Mouse (Mus musculus) heart, adult 2 months (tissue): ENCODE results near the gene Pigg. TPM values are rescaled to one million over a fixed set of nuclear protein-coding genes. Genes with fewer than 3 reads are reported as not detected.

Source experiments
- DNase-seq, 2 experiments: peaks; one replicate each; pipeline ENCODE4 v3.0.0; 2021
- H3K27ac ChIP-seq: fragments of 200-600 bp; 2 replicates; pipeline ENCODE4 v1.8.1; 2022
- H3K27me3 ChIP-seq: fragments of 200-500 bp; 2 replicates; pipeline ENCODE4 v1.6.1; 2012; ENCODE audit warnings: mild to moderate bottlenecking, low read length, inconsistent platforms, mixed read lengths; ENCODE audit not compliant: control insufficient read depth, insufficient read depth
- H3K36me3 ChIP-seq: fragments of 200-500 bp; 2 replicates; pipeline ENCODE4 v1.6.1; 2012; ENCODE audit warnings: low read length, inconsistent platforms; ENCODE audit not compliant: control insufficient read depth, insufficient read depth
- H3K4me1 ChIP-seq: fragments of 200-500 bp; 2 replicates; pipeline ENCODE4 v1.6.1; 2011; ENCODE audit warnings: low read length; ENCODE audit not compliant: control insufficient read depth, insufficient read depth
- H3K4me3 ChIP-seq: fragments of 200-600 bp; 2 replicates; pipeline ENCODE4 v1.8.1; 2022
- H3K79me2 ChIP-seq: fragments of 200-500 bp; replicated peaks from 2 replicates; pipeline ENCODE4 v1.6.1; 2012; ENCODE audit warnings: mild to moderate bottlenecking, inconsistent platforms, low read length, moderate library complexity, mixed read lengths; ENCODE audit not compliant: control insufficient read depth, insufficient read depth
- H3K9ac ChIP-seq: fragments of 200-500 bp; 2 replicates; pipeline ENCODE4 v1.6.1; 2012; ENCODE audit warnings: low read depth, mild to moderate bottlenecking, control low read depth, inconsistent platforms, low read length, mixed read lengths
- CTCF ChIP-seq: fragments of 200-600 bp; IDR thresholded peaks from 2 replicates; pipeline ENCODE4 v1.8.1; 2022; ENCODE audit warnings: antibody characterized with exemption, mild to moderate bottlenecking, moderate library complexity
- EP300 ChIP-seq: fragments of 200-500 bp; IDR thresholded peaks from 2 replicates; pipeline ENCODE4 v1.6.1; 2011; ENCODE audit warnings: low read depth, low read length, control low read depth; ENCODE audit not compliant: insufficient read depth
- POLR2A ChIP-seq: fragments of 200-500 bp; IDR thresholded peaks from 2 replicates; pipeline ENCODE4 v1.6.1; 2011; ENCODE audit warnings: mild to moderate bottlenecking, low read depth, low read length, control low read depth; ENCODE audit not compliant: insufficient read depth
- WGBS: fragments of 180-500 bp; shearing (Covaris S2); methylation state at CpG from one replicate; pipeline ENCODE4 v1.1.7; 2018; 5-methylcytosine and 5-hydroxymethylcytosine counted together
- intact Hi-C: fragments of 180-260 bp; cut with DNase I; formaldehyde crosslinking; loops from one replicate; pipeline ENCODE4 v1.15.1; 2025
- polyA plus RNA-seq: library from polyadenylated mRNA; depleted of rRNA; stranded (reverse); fragments of >200 nt; gene quantifications from 2 replicates; pipeline ENCODE4 v1.2.3, GENCODE M21; 2012
- total RNA-seq, 2 experiments: library from RNA; stranded (reverse); gene quantifications; 2 replicates each; pipeline ENCODE4 v1.2.3; 2021

Gene Pigg
- total and polyA plus RNA-seq, 3 experiments, result 5.9 to 10.4 (median 10.0) TPM

DNA sequence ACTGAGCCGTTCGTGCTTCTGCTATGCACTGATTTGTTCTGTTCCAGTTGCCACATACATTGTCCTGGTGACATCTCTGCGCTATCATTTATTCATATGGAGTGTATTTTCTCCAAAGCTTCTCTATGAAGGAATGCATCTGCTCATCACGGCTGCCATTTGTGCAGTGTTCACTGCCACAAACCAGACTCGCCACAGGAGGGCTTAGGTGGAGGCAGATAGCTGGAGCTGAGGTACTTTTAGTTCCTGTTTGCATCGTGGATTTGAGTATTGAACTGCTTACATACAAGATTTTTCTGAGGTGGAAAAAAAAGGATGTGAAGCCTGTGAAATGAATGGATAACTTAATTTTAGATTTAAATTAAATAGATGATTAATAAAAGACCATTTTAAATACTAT lies 35.4 kb downstream of the Pigg start:
- DNase-seq, result no peak
- Histone ChIP-seq H3K36me3 (no peaks in the 10 kb centered on the region), H3K9ac (no peak overlapping the region), H3K4me3 (no peak overlapping the region), H3K27me3 (no peaks in the 10 kb centered on the region), H3K27ac (no peak overlapping the region), H3K79me2 (no peaks in the 10 kb centered on the region), H3K4me1 (no peaks in the 10 kb centered on the region)
- TF ChIP-seq CTCF (no peak), EP300 (no peak), POLR2A (no peak)
- intact Hi-C loops, result no loop called here
- WGBS, result 80% methylated on average over 6 of the region's 6 CpGs

DNA sequence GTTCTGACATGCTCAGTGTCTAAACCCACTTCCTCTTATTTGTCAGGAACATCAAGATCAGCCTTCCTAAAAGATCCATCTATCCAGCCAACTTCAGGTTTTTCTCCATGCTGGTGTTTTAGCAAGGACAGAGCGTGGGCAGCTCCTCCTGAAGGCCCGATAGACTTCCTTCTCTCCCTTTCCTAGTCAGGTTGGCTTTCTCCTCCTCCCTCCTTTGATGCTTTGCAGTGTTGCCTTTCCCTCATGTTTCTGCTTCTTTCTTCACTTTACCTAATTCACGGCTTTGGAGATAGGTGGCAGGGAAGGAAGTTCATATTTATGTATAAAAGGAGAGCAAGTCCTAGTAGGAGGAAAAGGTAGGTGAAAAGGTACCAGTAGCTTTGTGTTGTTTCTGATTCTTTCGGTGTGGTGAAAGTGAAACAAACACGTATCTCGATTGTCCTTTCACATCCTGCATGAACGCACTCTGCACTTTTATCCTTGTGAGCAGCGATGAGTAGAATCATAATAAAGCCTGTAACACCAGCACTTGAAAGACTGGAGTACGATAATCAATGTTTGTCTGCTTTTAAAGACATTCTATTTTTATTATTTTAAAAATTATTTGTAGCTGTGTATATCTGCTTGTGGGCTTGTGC lies 37.2 kb downstream of the Pigg start:
- DNase-seq, result no peak
- Histone ChIP-seq H3K79me2 (no peaks in the 10 kb centered on the region), H3K9ac (no peak overlapping the region), H3K4me1 (no peaks in the 10 kb centered on the region), H3K36me3 (no peaks in the 10 kb centered on the region), H3K27ac (no peak overlapping the region), H3K4me3 (no peak overlapping the region), H3K27me3 (no peaks in the 10 kb centered on the region)
- 95% methylated on average over 9 of the region's 9 CpGs for WGBS
- intact Hi-C loops, result no loop called here
- TF ChIP-seq EP300, result no peak

DNA sequence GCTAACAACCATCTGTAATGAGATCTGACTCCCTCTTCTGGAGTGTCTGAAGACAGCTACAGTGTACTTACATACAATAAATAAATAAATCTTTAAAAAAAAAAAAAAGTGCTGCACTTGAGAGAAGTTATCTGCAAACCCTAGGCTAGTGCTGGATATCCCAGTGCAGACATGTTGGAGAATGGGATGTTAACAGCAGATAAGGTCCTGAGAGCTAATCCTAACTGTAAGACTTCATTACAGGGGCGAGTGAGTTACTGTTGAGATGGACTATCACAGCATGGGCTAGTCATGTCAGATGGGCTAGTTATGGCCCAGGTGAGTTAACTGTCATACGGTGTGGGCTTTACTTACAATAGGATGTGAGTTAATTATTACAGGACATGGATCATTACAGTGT lies 41.6 kb downstream of the Pigg start:
- Histone ChIP-seq H3K9ac (no peak overlapping the region), H3K27me3 (no peaks in the 10 kb centered on the region), H3K4me1 (no peaks in the 10 kb centered on the region), H3K27ac (no peak overlapping the region), H3K36me3 (no peaks in the 10 kb centered on the region), H3K79me2 (no peaks in the 10 kb centered on the region), H3K4me3 (no peak overlapping the region)
- 76% methylated on average over 2 of the region's 2 CpGs for WGBS
- no peak for DNase-seq
- TF ChIP-seq EP300 (no peak), POLR2A (no peak), CTCF (no peak)
- intact Hi-C loops, result no loop called here

DNA sequence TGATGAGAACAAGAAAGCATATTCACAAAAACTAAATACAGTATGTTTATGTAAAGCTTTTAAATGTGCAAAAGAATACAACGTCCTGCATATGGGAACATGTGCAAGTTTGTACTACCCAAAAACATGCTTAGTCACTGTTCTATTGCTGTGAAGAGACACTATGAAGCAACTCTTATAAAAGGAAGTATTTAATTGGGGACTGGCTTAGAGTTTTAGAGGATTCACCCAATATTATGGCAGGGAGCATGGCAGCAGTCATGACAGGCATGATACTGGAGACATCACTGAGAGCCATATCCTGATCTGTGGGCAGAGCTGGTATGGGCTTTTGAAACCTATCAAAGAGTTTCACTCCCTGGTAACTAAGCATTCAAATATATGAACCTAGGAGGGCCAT lies 45.5 kb downstream of the Pigg start:
- no peaks in the 10 kb centered on the region for H3K36me3 ChIP-seq
- H3K4me1 ChIP-seq, result no peaks in the 10 kb centered on the region
- 93% methylated on average over 1 of the region's 1 CpGs for WGBS
- intact Hi-C loops, result no loop called here
- no peak overlapping the region for H3K9ac ChIP-seq
- no peaks in the 10 kb centered on the region for H3K79me2 ChIP-seq
- no peaks in the 10 kb centered on the region for H3K27me3 ChIP-seq
- TF ChIP-seq POLR2A (no peak), EP300 (no peak), CTCF (no peak)
- no peak overlapping the region for H3K27ac ChIP-seq
- H3K4me3 ChIP-seq, result no peak overlapping the region
- no peak for DNase-seq

DNA sequence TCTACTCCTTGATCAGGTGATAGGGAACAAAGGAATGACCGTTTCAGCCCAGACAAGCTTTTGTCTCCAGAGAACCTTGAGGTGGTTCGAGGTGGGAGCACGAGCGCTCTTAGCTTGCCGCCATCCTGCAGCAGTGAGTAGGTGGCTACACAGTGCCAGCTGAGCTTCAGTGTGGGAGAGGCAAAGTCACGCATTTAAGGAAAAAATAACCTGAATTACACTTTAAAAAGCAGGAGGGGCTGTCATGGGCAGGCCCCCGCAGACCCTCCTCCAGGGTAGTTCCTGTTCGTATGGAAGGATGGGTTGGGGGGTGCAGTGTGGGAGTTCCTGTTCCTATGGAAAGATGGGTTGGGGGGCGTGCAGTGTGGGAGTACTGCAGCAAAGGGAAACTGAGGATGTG lies 47.1 kb downstream of the Pigg start:
- Histone ChIP-seq H3K4me3 (no peak overlapping the region), H3K4me1 (no peaks in the 10 kb centered on the region), H3K36me3 (no peaks in the 10 kb centered on the region), H3K27ac (no peak overlapping the region), H3K79me2 (no peaks in the 10 kb centered on the region), H3K9ac (no peak overlapping the region), H3K27me3 (no peaks in the 10 kb centered on the region)
- TF ChIP-seq CTCF (no peak), POLR2A (no peak), EP300 (no peak)
- intact Hi-C loops, result no loop called here
- 82% methylated on average over 9 of the region's 9 CpGs for WGBS
- DNase-seq, result no peak

DNA sequence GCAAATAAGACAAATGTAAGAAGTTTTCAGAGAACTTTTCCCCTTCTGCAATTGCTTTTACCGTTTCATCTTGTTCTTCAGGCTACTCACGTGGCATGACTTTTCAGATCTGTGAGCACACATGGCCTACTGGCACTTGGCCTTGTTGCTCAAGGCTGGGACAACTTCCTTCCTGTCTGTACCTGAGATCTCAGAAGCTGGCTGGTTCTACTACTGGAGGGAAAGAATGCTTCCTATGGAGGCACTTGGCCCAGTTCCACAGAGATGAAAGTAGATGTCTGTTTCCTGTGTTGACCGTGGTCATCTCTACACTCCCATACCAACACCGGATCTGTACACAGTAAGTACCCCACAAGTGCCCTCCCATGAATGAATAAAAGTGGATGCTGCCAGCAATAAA lies 47.8 kb downstream of the Pigg start:
- Histone ChIP-seq H3K27me3 (no peaks in the 10 kb centered on the region), H3K4me3 (no peak overlapping the region), H3K36me3 (no peaks in the 10 kb centered on the region), H3K79me2 (no peaks in the 10 kb centered on the region), H3K9ac (no peak overlapping the region), H3K27ac (no peak overlapping the region), H3K4me1 (no peaks in the 10 kb centered on the region)
- TF ChIP-seq CTCF (no peak), EP300 (no peak), POLR2A (no peak)
- whole genome bisulfite sequencing, result 55% methylated on average over 4 of the region's 4 CpGs
- no peak for DNase-seq
- intact Hi-C loops, result no loop called here
